Mouse (Mus musculus): ENCODE data around the gene Zfp423.

DNA sequence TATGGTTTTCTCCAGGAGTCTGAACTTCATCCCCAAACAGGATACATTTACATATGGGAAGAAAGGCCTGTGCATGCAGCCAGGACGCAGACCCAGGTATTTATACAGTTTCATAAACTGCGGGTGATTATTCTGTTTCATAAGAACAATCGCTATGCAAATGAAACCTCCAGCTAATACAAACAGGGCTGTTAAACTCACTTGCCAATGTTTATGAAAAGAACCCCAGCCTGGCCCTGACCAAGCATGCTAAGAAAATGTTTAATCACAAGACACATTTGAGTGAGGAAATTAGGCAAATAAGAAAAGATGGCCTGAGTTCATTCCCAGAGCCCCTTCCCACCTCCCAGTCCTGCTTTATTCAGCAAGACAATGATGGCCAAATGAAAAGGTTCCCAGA, 22.2 kb downstream of the Zfp423 start:
- TF ChIP-seq CTCF (IDR thresholded peaks at IDR 0.05; ENCODE audit: borderline replicate concordance, control insufficient read depth, extremely low read depth, insufficient read depth, low read length, poor library complexity), result no peak
- no peak for TF ChIP-seq POLR2A (IDR thresholded peaks at IDR 0.05; ENCODE audit: control insufficient read depth, extremely low read depth, insufficient read depth, low read length, poor library complexity)
